Mouse (Mus musculus) erythroblast, embryonic 14.5 days (primary cell): ENCODE measurements around the gene Ramp3.

Experiments
- GATA1 ChIP-seq: IDR thresholded peaks from 2 replicates; pipeline ENCODE4 v1.6.1; 2012; ENCODE audit warnings: low read length, inconsistent platforms, mixed read lengths
- TAL1 ChIP-seq: IDR thresholded peaks from 3 replicates; pipeline ENCODE4 v1.6.1; 2012; ENCODE audit warnings: low read length, inconsistent platforms, mixed read lengths

DNA sequence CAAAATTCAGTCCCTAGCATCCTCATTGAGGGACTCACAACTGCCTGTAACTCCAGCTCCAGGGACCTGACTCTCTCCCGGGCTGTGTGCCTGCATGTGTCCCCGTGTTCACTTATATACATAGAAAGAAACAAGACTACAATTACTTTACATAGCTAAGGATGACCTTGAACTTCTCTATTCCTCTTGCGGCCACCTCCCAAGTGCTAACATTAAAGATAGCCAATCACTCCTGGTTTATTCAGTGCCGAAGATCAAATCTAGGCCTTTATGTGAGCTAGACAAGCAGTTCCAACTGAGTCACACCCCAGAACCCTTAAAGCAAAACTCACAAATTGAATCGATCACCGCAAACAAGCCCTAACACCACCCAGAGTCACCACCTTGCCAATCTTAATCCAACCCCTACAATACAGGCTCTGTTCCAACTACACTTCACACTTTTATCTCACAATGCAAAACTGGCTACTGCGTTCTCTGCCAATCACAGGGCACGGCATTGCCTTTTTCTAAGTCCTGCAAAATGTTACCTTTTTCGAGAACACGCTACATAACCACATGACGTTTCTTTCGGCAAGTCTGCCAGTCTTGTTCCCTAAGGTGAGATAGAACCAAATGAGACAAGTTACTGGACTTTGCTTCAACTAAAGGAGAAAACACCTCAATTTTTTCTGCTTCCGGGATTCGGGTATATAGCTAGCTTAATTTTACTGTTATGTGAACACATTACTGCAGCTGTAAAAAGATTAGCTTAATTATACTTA lies 33.5 kb upstream of the Ramp3 start:
- TF ChIP-seq GATA1 (no peak), TAL1 (no peak)
